Mouse (Mus musculus) liver, embryonic 13.5 days (tissue): ENCODE data around the gene Odf3. TPM values are rescaled to one million over a fixed set of nuclear protein-coding genes. Genes with fewer than 3 reads are reported as not detected.
"Not testable (repeated sequence)": the region's sequence is repeated elsewhere in the genome, so short reads cannot be mapped to it uniquely, and the experiment has no call there.

Source experiments
- ATAC-seq: fragments of 200-750 bp; cut with Nextera tagmentation; 2 replicates; pipeline ENCODE4 v1.8.0; 2017; ENCODE audit warnings: low read depth, mild to moderate bottlenecking, moderate number of reproducible peaks, moderate library complexity
- DNase-seq: peaks from one replicate; pipeline ENCODE4 v3.0.0; 2022
- H3K27ac ChIP-seq: fragments of 300-500 bp; sonication (generic); 2 replicates; pipeline ENCODE4 v1.5.1; 2015; ENCODE audit warnings: moderate library complexity, mild to moderate bottlenecking, inconsistent platforms
- H3K27me3 ChIP-seq: fragments of 300-500 bp; sonication (generic); 2 replicates; pipeline ENCODE4 v1.6.1; 2015; ENCODE audit warnings: mild to moderate bottlenecking, inconsistent platforms
- H3K36me3 ChIP-seq: fragments of 300-500 bp; sonication (generic); 2 replicates; pipeline ENCODE4 v1.6.1; 2015; ENCODE audit warnings: mild to moderate bottlenecking, inconsistent platforms
- H3K4me1 ChIP-seq: fragments of 300-500 bp; sonication (generic); replicated peaks from 2 replicates; pipeline ENCODE4 v1.6.1; 2015; ENCODE audit warnings: inconsistent platforms
- H3K4me2 ChIP-seq: fragments of 300-500 bp; sonication (generic); 2 replicates; pipeline ENCODE4 v1.6.1; 2015; ENCODE audit warnings: inconsistent platforms, mild to moderate bottlenecking, moderate library complexity
- H3K4me3 ChIP-seq: fragments of 300-500 bp; sonication (generic); replicated peaks from 2 replicates; pipeline ENCODE4 v1.5.1; 2015; ENCODE audit warnings: mild to moderate bottlenecking, inconsistent platforms
- H3K9ac ChIP-seq: fragments of 300-500 bp; sonication (generic); 2 replicates; pipeline ENCODE4 v1.6.1; 2015; ENCODE audit warnings: mild to moderate bottlenecking, inconsistent platforms
- H3K9me3 ChIP-seq: fragments of 300-500 bp; sonication (generic); replicated peaks from 2 replicates; pipeline ENCODE4 v1.6.1; 2016; ENCODE audit warnings: inconsistent platforms
- WGBS: fragments of 180-500 bp; shearing (Covaris S2); methylation state at CpG from one replicate; pipeline ENCODE4 v1.1.7; 2015; ENCODE audit not compliant: insufficient replicate concordance; 5-methylcytosine and 5-hydroxymethylcytosine counted together
- polyA plus RNA-seq: library from polyadenylated mRNA; unstranded; fragments of >200 nt; fragmentation: Nextera tagmentation; extraction: Ambion mirVana; gene quantifications from 2 replicates; pipeline ENCODE4 v1.2.1, GENCODE M21; 2015

The Odf3 gene
- polyA plus RNA-seq, 1 experiment from 2014 or later: not detected

GRCm38 (mm10) chr7:140882469-140882803, 34.8 kb downstream of the Odf3 start:
- ATAC-seq: peak; percentile 24
- H3K27me3 ChIP-seq: no peaks in the 10 kb centered on the region
- H3K4me3 ChIP-seq: peak overlapping the region; percentile 92
- DNase-seq: no peak
- H3K4me1 ChIP-seq: peaks cover 42% of the 10 kb centered on the region
- no peaks in the 10 kb centered on the region for H3K9me3 ChIP-seq
- H3K36me3 ChIP-seq: peaks cover 40% of the 10 kb centered on the region
- peak overlapping the region; percentile 90 for H3K27ac ChIP-seq
- peak overlapping the region; percentile 93 for H3K4me2 ChIP-seq
- H3K9ac ChIP-seq: peak overlapping the region; percentile 88
- WGBS: 0% methylated on average over 12 of the region's 12 CpGs

- ATAC-seq, DNase-seq, H3K27ac ChIP-seq, H3K4me2 ChIP-seq, H3K27me3 ChIP-seq, H3K9me3 ChIP-seq, H3K4me1 ChIP-seq, H3K4me3 ChIP-seq, H3K9ac ChIP-seq: not testable (repeated sequence)
- H3K36me3 ChIP-seq: peaks cover 84% of the 10 kb centered on the region
- WGBS: 95% methylated on average over 16 of the region's 16 CpGs
Observed at GRCm38 (mm10) chr7:140890636-140891035, 43.0 kb downstream of the Odf3 start.

- H3K9me3 ChIP-seq: no peaks in the 10 kb centered on the region
- H3K4me1 ChIP-seq: no peaks in the 10 kb centered on the region
- no peak overlapping the region for H3K9ac ChIP-seq
- no peak overlapping the region for H3K4me2 ChIP-seq
- H3K36me3 ChIP-seq: peaks cover 83% of the 10 kb centered on the region
- H3K27ac ChIP-seq: no peak overlapping the region
- no peaks in the 10 kb centered on the region for H3K27me3 ChIP-seq
- DNase-seq: no peak
- WGBS: 79% methylated on average over 7 of the region's 7 CpGs
- no peak overlapping the region for H3K4me3 ChIP-seq
- no peak for ATAC-seq
Observed at GRCm38 (mm10) chr7:140894031-140894430, 46.4 kb downstream of the Odf3 start.

- Histone ChIP-seq H3K4me3 (no peak overlapping the region), H3K27ac (no peak overlapping the region; the same call in 1 of the 2 replicates), H3K4me2 (no peak overlapping the region), H3K4me1 (no peaks in the 10 kb centered on the region), H3K27me3 (no peaks in the 10 kb centered on the region), H3K9me3 (no peaks in the 10 kb centered on the region), H3K36me3 (peaks cover 79% of the 10 kb centered on the region), H3K9ac (no peak overlapping the region)
- DNase-seq (no peak), ATAC-seq (no peak)
- WGBS: 88% methylated on average over 3 of the region's 3 CpGs
Observed at GRCm38 (mm10) chr7:140894611-140895010, 47.0 kb downstream of the Odf3 start.

GRCm38 (mm10) chr7:140897863-140898262, 50.3 kb downstream of the Odf3 start:
- 85% methylated on average over 7 of the region's 7 CpGs for WGBS
- Histone ChIP-seq H3K27me3 (no peaks in the 10 kb centered on the region), H3K27ac (no peak overlapping the region), H3K9me3 (no peaks in the 10 kb centered on the region), H3K36me3 (peaks cover 58% of the 10 kb centered on the region), H3K9ac (no peak overlapping the region), H3K4me1 (no peaks in the 10 kb centered on the region), H3K4me3 (no peak overlapping the region), H3K4me2 (no peak overlapping the region)
- DNase-seq (no peak), ATAC-seq (no peak)

GRCm38 (mm10) chr7:140899121-140899520, 51.5 kb downstream of the Odf3 start:
- ATAC-seq (no peak), DNase-seq (no peak)
- Histone ChIP-seq H3K9ac (no peak overlapping the region), H3K27me3 (no peaks in the 10 kb centered on the region), H3K4me2 (no peak overlapping the region), H3K36me3 (peaks cover 46% of the 10 kb centered on the region), H3K4me1 (0 out of 2 replicates have a peak, but pooled peaks cover under 1% of the 10 kb centered on the region), H3K4me3 (no peak overlapping the region), H3K9me3 (no peaks in the 10 kb centered on the region), H3K27ac (no peak overlapping the region)
- 71% methylated on average over 3 of the region's 3 CpGs for WGBS

- H3K4me2 ChIP-seq: no peak within 1 kb of the TSS
- no peak within 1 kb of the TSS for H3K9ac ChIP-seq
- no peak for DNase-seq
- peaks cover 37% of the 10 kb centered on the region for H3K36me3 ChIP-seq
- 0 out of 2 replicates have a peak, but pooled peaks cover 4% of the 10 kb centered on the region for H3K4me1 ChIP-seq
- 68% methylated on average over 10 of the region's 10 CpGs for WGBS
- no peaks in the 10 kb centered on the region for H3K27me3 ChIP-seq
- H3K9me3 ChIP-seq: no peaks in the 10 kb centered on the region
- no peak within 1 kb of the TSS for H3K4me3 ChIP-seq
- no peak within 1 kb of the TSS for H3K27ac ChIP-seq
- no peak for ATAC-seq
Observed at GRCm38 (mm10) chr7:140900220-140900619, 52.6 kb downstream of the Odf3 start, which contains the start of gene Cox8b. Gene Cox8b (minus strand): TSS chr7:140900446.

Other genes with a start within 250 kb of the Odf3 start
- gene Olfr46, start 246.5 kb upstream of the Odf3 start, polyA plus RNA-seq: not detected in 2 replicates
- gene Olfr61, start 218.8 kb upstream of the Odf3 start, polyA plus RNA-seq: not detected in 2 replicates
- not detected in 2 replicates for gene Olfr53, start 201.4 kb upstream of the Odf3 start, polyA plus RNA-seq
- not detected in 2 replicates for gene Olfr539, start 187.9 kb upstream of the Odf3 start, polyA plus RNA-seq
- gene Olfr45, start 165.9 kb upstream of the Odf3 start, polyA plus RNA-seq: not detected in 2 replicates
- gene Olfr541, start 150.5 kb upstream of the Odf3 start, polyA plus RNA-seq: not detected in 2 replicates
- 0.10 TPM in 1 of 2 replicates, not detected in the other for gene Cyp2e1, start 84.1 kb upstream of the Odf3 start, polyA plus RNA-seq
- 0.17 and 0.20 TPM in 2 replicates for gene Syce1, start 60.0 kb upstream of the Odf3 start, polyA plus RNA-seq
- 0.24 and 0.38 TPM in 2 replicates for gene Zfp941, start 25.6 kb upstream of the Odf3 start, polyA plus RNA-seq
- gene Urah, start 12.8 kb upstream of the Odf3 start, polyA plus RNA-seq: 9.7 and 10.9 TPM in 2 replicates
- not detected in 2 replicates for gene Scgb1c1, start 2.3 kb upstream of the Odf3 start, polyA plus RNA-seq
- not detected in 2 replicates for gene Gm45785, start 8.5 kb downstream of the Odf3 start, polyA plus RNA-seq
- 25.0 and 25.1 TPM in 2 replicates for gene Ric8a, start 9.2 kb downstream of the Odf3 start, polyA plus RNA-seq
- 17.1 and 20.1 TPM in 2 replicates for gene Bet1l, start 9.8 kb downstream of the Odf3 start, polyA plus RNA-seq
- gene Psmd13, start 34.2 kb downstream of the Odf3 start, polyA plus RNA-seq: 187 and 202 TPM in 2 replicates
- gene Sirt3, start 34.5 kb downstream of the Odf3 start, polyA plus RNA-seq: 16.6 and 16.8 TPM in 2 replicates
- gene Cox8b, start 52.6 kb downstream of the Odf3 start, polyA plus RNA-seq: 0.33 and 1.3 TPM in 2 replicates
- gene Nlrp6, start 73.1 kb downstream of the Odf3 start, polyA plus RNA-seq: 1.6 and 2.4 TPM in 2 replicates
- gene Pgghg, start 93.6 kb downstream of the Odf3 start, polyA plus RNA-seq: 5.0 and 5.9 TPM in 2 replicates
- gene Ifitm5, start 102.5 kb downstream of the Odf3 start, polyA plus RNA-seq: 0.35 and 0.61 TPM in 2 replicates
- not detected in 2 replicates for gene Gm45717, start 108.1 kb downstream of the Odf3 start, polyA plus RNA-seq
- gene Ifitm2, start 108.2 kb downstream of the Odf3 start, polyA plus RNA-seq: 309 and 331 TPM in 2 replicates
- 22.3 and 24.0 TPM in 2 replicates for gene Ifitm1, start 119.4 kb downstream of the Odf3 start, polyA plus RNA-seq
- 53.9 and 61.7 TPM in 2 replicates for gene Ifitm3, start 163.0 kb downstream of the Odf3 start, polyA plus RNA-seq
- gene Ifitm6, start 170.1 kb downstream of the Odf3 start, polyA plus RNA-seq: 2.7 and 2.9 TPM in 2 replicates
- gene Gm17387, start 181.3 kb downstream of the Odf3 start, polyA plus RNA-seq: not detected in 2 replicates
- 0.75 and 0.81 TPM in 2 replicates for gene B4galnt4, start 213.3 kb downstream of the Odf3 start, polyA plus RNA-seq
- 0.70 and 0.71 TPM in 2 replicates for gene Pkp3, start 230.4 kb downstream of the Odf3 start, polyA plus RNA-seq